Mouse (Mus musculus): ENCODE results near the gene Ostc.

- no peak for TF ChIP-seq CTCF (conservative IDR thresholded peaks at IDR 0.05; ENCODE audit: insufficient read depth, insufficient read length, low read depth, low read length)
- no peak for TF ChIP-seq POLR2A (IDR thresholded peaks at IDR 0.05; ENCODE audit: low read depth, low read length)
Observed at GRCm38 (mm10) chr3:130681226-130681625, 28.0 kb downstream of the Ostc start.

Measured in kidney, adult 2 months (tissue).